ENCODE assay signal across 8 mouse cellular contexts in genomic region chr14:61045446-61046090, GRCm38 (mm10). TPM values are rescaled to one million over a fixed set of nuclear protein-coding genes. Genes with fewer than 3 reads are reported as not detected.
DNase-seq lines count a peak whose midpoint lies in the region; ATAC-seq and TF ChIP-seq lines count a peak whose summit lies in the region.

No protein-coding gene starts in this region.

- H3K9me3 ChIP-seq in embryonic facial prominence, embryonic 11.5 days (replicated peaks; ENCODE audit: control insufficient read depth, low read length) = no peaks in the 10 kb centered on the region
- H3K9me3 ChIP-seq in lung, embryonic 15.5 days = no peaks in the 10 kb centered on the region
- H3K9me3 ChIP-seq in stomach, postnatal 0 days (ENCODE audit: control insufficient read depth, low read length) = no peaks in the 10 kb centered on the region

- no peaks in the 10 kb centered on the region for H3K36me3 ChIP-seq in embryonic facial prominence, embryonic 11.5 days (replicated peaks; ENCODE audit: control insufficient read depth, insufficient read depth, low read depth, low read length)
- H3K36me3 ChIP-seq in lung, embryonic 15.5 days = no peaks in the 10 kb centered on the region
- no peaks in the 10 kb centered on the region for H3K36me3 ChIP-seq in stomach, postnatal 0 days (ENCODE audit: control insufficient read depth, insufficient read depth, low read length)

- WGBS in cerebellum, adult 2 months = 4% methylated on average over 19 of the region's 19 CpGs
- WGBS in embryonic facial prominence, embryonic 11.5 days = under 1% methylated on average over 19 of the region's 19 CpGs
- WGBS in lung, embryonic 15.5 days = under 1% methylated on average over 19 of the region's 19 CpGs
- WGBS in stomach, postnatal 0 days = 2% methylated on average over 19 of the region's 19 CpGs

- intact Hi-C loops in heart, postnatal 36 days (cut with DNase I) = no loop called here

- H3K4me1 ChIP-seq in cerebellum, adult 2 months (ENCODE audit: control insufficient read depth, insufficient read depth, low read length) = no peaks in the 10 kb centered on the region
- peaks cover 5% of the 10 kb centered on the region; the same call in 1 of the 2 replicates for H3K4me1 ChIP-seq in embryonic facial prominence, embryonic 11.5 days (ENCODE audit: control insufficient read depth, insufficient read depth, low read length)
- peaks cover 51% of the 10 kb centered on the region for H3K4me1 ChIP-seq in lung, embryonic 15.5 days
- no peaks in the 10 kb centered on the region for H3K4me1 ChIP-seq in stomach, postnatal 0 days (replicated peaks; ENCODE audit: control insufficient read depth, insufficient read depth)

- no peak for ATAC-seq in embryonic facial prominence, embryonic 11.5 days (replicated peaks; ENCODE audit: insufficient number of reproducible peaks, low FRiP score, low TSS enrichment, low read depth)
- ATAC-seq in lung, embryonic 15.5 days (ENCODE audit: borderline replicate concordance, extremely low read depth, low FRiP score, low TSS enrichment) = 0 out of 2 replicates have a peak, but pooled peaks have one; percentile 1
- no peak for ATAC-seq in stomach, postnatal 0 days (ENCODE audit: low FRiP score, low TSS enrichment)
- ATAC-seq in activated CD4-positive, CD25-positive, alpha-beta regulatory T cell, adult 4 months = no peak

- DNase-seq in cerebellum, adult 2 months = no peak
- DNase-seq in cerebellum, adult 11-12 months = no peak
- peak; percentile 73 for DNase-seq in embryonic facial prominence, embryonic 11.5 days (ENCODE audit: low spot score)
- DNase-seq in heart, postnatal 36 days = peak; percentile 15 to 24
- DNase-seq in stomach, postnatal 0 days (ENCODE audit: low spot score) = no peak
- no peak for DNase-seq in layer of hippocampus, adult 9-11 months

- peak overlapping the region; percentile 72 for H3K4me2 ChIP-seq in embryonic facial prominence, embryonic 11.5 days (ENCODE audit: low read depth, low read length)
- H3K4me2 ChIP-seq in lung, embryonic 15.5 days = peak overlapping the region; percentile 88
- peak overlapping the region; percentile 81 for H3K4me2 ChIP-seq in stomach, postnatal 0 days (replicated peaks; ENCODE audit: low read depth)

- TF ChIP-seq CTCF in cerebellum, adult 2 months (IDR thresholded peaks at IDR 0.05; ENCODE audit: borderline replicate concordance, insufficient read depth, low read depth, low read length) = no peak
- no peak for TF ChIP-seq CTCF in stomach, postnatal 0 days (IDR thresholded peaks at IDR 0.05; ENCODE audit: low read depth)

- TF ChIP-seq POLR2A in cerebellum, adult 2 months (IDR thresholded peaks at IDR 0.05; ENCODE audit: borderline replicate concordance, insufficient read depth, low read length) = no peak

- TF ChIP-seq EP300 in stomach, postnatal 0 days (optimal IDR thresholded peaks at IDR 0.05) = no peak

- no peaks in the 10 kb centered on the region for H3K27me3 ChIP-seq in cerebellum, adult 2 months (ENCODE audit: control insufficient read depth, insufficient read depth, low read length)
- H3K27me3 ChIP-seq in embryonic facial prominence, embryonic 11.5 days (ENCODE audit: control insufficient read depth, insufficient read depth, low read length) = no peaks in the 10 kb centered on the region
- no peaks in the 10 kb centered on the region for H3K27me3 ChIP-seq in lung, embryonic 15.5 days
- H3K27me3 ChIP-seq in stomach, postnatal 0 days (ENCODE audit: control insufficient read depth, insufficient read depth, low read length) = no peaks in the 10 kb centered on the region

- no peak overlapping the region for H3K27ac ChIP-seq in cerebellum, adult 2 months (ENCODE audit: insufficient read depth, low read length)
- H3K27ac ChIP-seq in embryonic facial prominence, embryonic 11.5 days (replicated peaks; ENCODE audit: low read depth, low read length) = peak overlapping the region; percentile 78
- peak overlapping the region; percentile 92 for H3K27ac ChIP-seq in lung, embryonic 15.5 days
- H3K27ac ChIP-seq in stomach, postnatal 0 days (replicated peaks) = peak overlapping the region; percentile 87

- H3K9ac ChIP-seq in embryonic facial prominence, embryonic 11.5 days (replicated peaks; ENCODE audit: low read length) = peak overlapping the region; percentile 66
- H3K9ac ChIP-seq in lung, embryonic 15.5 days = peak overlapping the region; percentile 59
- peak overlapping the region; percentile 66 for H3K9ac ChIP-seq in stomach, postnatal 0 days (ENCODE audit: low read length)

- H3K4me3 ChIP-seq in cerebellum, adult 2 months (replicated peaks; ENCODE audit: insufficient read depth, low read depth, low read length) = peak overlapping the region; percentile 51
- H3K4me3 ChIP-seq in embryonic facial prominence, embryonic 11.5 days (ENCODE audit: low read depth, low read length) = peak overlapping the region; percentile 39
- peak overlapping the region; percentile 57 for H3K4me3 ChIP-seq in lung, embryonic 15.5 days
- peak overlapping the region; percentile 54 for H3K4me3 ChIP-seq in stomach, postnatal 0 days (ENCODE audit: low read depth, low read length)

RNA-seq across cellular contexts. Expression of gene Tnfrsf19, which starts 0.7 kb away (rescaled TPM):
- polyA plus RNA-seq in cerebellum, adult 2 months (2012; rRNA removed) = 17.2 and 19.2 TPM in 2 replicates
- polyA plus RNA-seq in embryonic facial prominence, embryonic 11.5 days (2014; fragmentation: Nextera tagmentation; extraction: Ambion mirVana) = 60.1 and 62.6 TPM in 2 replicates
- total RNA-seq in heart, postnatal 36 days (2021) = 1 to 10 TPM; 2.4 to 6.2 TPM
- 96.5 and 105 TPM in 2 replicates for polyA plus RNA-seq in lung, embryonic 15.5 days (2015; fragmentation: Nextera tagmentation; extraction: Ambion mirVana)
- polyA plus RNA-seq in stomach, postnatal 0 days (2015; fragmentation: Nextera tagmentation; extraction: Ambion mirVana) = 27.8 and 28.2 TPM in 2 replicates
- not detected for polyA plus RNA-seq in activated CD4-positive, CD25-positive, alpha-beta regulatory T cell, adult 4 months (2017; shearing (Covaris generic))

Comparison
In these comparisons a context has a peak if more than half of its experiments do, and no peak if none do; other contexts are left out.
1. DNase-seq: peak in embryonic facial prominence, embryonic 11.5 days (single experiment) and heart, postnatal 36 days (2 of 2); none in cerebellum, adult 2 months (0 of 2), cerebellum, adult 11-12 months (single experiment), stomach, postnatal 0 days (single experiment) and layer of hippocampus, adult 9-11 months (single experiment).
2. RNA of gene Tnfrsf19, which starts 0.7 kb away (polyA plus RNA-seq): 96.5 to 105 TPM in lung, embryonic 15.5 days, 60.1 to 62.6 TPM in embryonic facial prominence, embryonic 11.5 days, 27.8 to 28.2 TPM in stomach, postnatal 0 days and 17.2 to 19.2 TPM in cerebellum, adult 2 months; not detected in activated CD4-positive, CD25-positive, alpha-beta regulatory T cell, adult 4 months; every median in the first group is over 10 times any median in the second.
3. Peak in every context shown above with its lines, with median percentiles within 50 percentile points of each other: H3K4me3 ChIP-seq, H3K4me2 ChIP-seq and H3K9ac ChIP-seq.